Mouse (Mus musculus): ENCODE results near the gene D7Ertd443e. TPM values are rescaled to one million over a fixed set of nuclear protein-coding genes. Genes with fewer than 3 reads are reported as not detected.

D7Ertd443e gene
- polyA plus RNA-seq, 1 experiment from 2014 or later: 0.05 TPM

GRCm38 (mm10) chr7:134238863-134239262 is 146.6 kb downstream of the D7Ertd443e start:
- Histone ChIP-seq H3K27me3 (no peaks in the 10 kb centered on the region), H3K4me2 (no peak overlapping the region), H3K4me1 (no peaks in the 10 kb centered on the region), H3K9me3 (replicated peaks) (no peaks in the 10 kb centered on the region), H3K9ac (no peak overlapping the region), H3K36me3 (ENCODE audit: poor library complexity, severe bottlenecking) (no peaks in the 10 kb centered on the region), H3K4me3 (no peak overlapping the region), H3K27ac (no peak overlapping the region)
- WGBS: 92% methylated on average over 3 of the region's 3 CpGs
- ATAC-seq: no peak

GRCm38 (mm10) chr7:134237356-134237755 is 148.1 kb downstream of the D7Ertd443e start:
- Histone ChIP-seq H3K36me3 (ENCODE audit: poor library complexity, severe bottlenecking) (no peaks in the 10 kb centered on the region), H3K4me1 (no peaks in the 10 kb centered on the region), H3K27me3 (no peaks in the 10 kb centered on the region), H3K9me3 (replicated peaks) (no peaks in the 10 kb centered on the region), H3K9ac (no peak overlapping the region), H3K4me2 (no peak overlapping the region), H3K4me3 (no peak overlapping the region), H3K27ac (no peak overlapping the region)
- WGBS: 84% methylated on average over 2 of the region's 2 CpGs
- ATAC-seq: no peak

GRCm38 (mm10) chr7:134236727-134237126 is 148.7 kb downstream of the D7Ertd443e start:
- no peak overlapping the region for H3K9ac ChIP-seq
- no peak overlapping the region for H3K4me2 ChIP-seq
- no peaks in the 10 kb centered on the region for H3K36me3 ChIP-seq (ENCODE audit: poor library complexity, severe bottlenecking)
- no peaks in the 10 kb centered on the region for H3K4me1 ChIP-seq
- H3K27me3 ChIP-seq: no peaks in the 10 kb centered on the region
- no peak overlapping the region for H3K27ac ChIP-seq
- no peak for ATAC-seq
- no peaks in the 10 kb centered on the region for H3K9me3 ChIP-seq (replicated peaks)
- no peak overlapping the region for H3K4me3 ChIP-seq

DNA sequence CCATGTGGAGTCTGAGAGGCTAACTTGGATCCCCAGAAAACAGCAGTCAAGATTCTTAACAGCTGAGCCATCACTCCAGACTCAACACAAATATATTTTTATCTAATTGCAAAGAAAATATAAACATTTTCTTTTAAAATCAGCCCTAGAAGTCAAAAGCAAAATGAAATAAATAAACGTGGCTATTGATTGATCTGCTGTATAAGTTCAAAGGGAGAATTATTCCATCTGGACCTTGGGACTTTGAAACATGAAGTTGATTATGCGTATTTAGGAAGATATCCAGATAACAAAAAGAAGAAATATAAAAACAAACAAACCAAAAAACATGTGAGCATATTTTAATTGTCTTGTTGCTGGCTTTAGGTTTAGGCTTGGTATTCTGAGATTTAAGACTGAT is 149.9 kb downstream of the D7Ertd443e start:
- H3K27me3 ChIP-seq: no peaks in the 10 kb centered on the region
- no peak for ATAC-seq
- no peaks in the 10 kb centered on the region for H3K36me3 ChIP-seq (ENCODE audit: poor library complexity, severe bottlenecking)
- WGBS: 90% methylated on average over 2 of the region's 2 CpGs
- H3K9ac ChIP-seq: no peak overlapping the region
- no peak overlapping the region for H3K27ac ChIP-seq
- H3K4me3 ChIP-seq: no peak overlapping the region
- H3K9me3 ChIP-seq (replicated peaks): no peaks in the 10 kb centered on the region
- H3K4me2 ChIP-seq: no peak overlapping the region
- H3K4me1 ChIP-seq: no peaks in the 10 kb centered on the region

DNA sequence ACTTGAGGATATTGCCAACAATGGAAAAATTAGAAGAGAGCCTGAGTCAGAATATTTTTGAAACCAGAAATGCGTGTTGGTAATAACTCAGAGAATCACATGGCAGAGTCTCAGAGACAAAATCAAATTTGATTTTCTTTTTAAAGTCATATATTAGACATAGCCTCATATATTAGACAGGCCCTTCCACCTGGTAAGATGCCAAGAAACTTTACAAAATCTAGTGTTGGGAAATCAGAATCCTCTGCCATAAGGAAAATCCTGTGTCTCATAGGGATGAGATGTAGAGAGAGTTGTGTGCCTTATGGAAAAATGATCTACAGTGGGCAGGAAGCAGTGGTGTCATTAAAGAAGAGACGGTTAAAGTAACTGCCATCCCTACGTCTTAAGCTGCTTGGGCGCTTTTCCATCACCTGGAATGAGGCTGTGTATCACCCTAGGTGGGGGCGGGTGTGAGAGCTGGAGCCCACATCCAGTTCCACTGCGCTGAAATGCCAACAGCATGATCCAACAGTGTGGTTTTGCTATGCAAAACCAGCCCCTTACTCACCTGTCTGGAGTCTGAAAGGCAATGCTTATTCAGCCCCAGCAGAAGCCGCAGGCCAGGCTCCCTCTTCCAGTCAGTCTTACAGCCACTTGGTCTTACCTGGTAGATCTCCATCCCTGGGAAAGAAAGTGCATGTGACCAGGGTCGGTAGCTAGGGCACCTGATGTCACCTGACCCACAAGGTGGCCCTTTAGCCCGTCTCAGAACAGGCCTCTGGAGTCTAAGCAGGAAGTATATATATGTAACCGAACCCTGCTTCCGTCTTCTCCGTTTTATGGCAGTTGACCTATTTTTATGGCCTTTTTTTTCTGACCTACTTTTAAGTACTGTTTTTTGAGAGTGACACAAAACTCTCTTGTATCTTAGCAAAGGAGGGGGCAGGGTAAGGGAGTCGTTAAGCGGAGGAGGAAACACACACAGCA is 153.8 kb downstream of the D7Ertd443e start, which contains the start of gene Adam12:
TSS of gene Adam12 (minus strand) at position 769 of the 969 bp plus-strand sequence.
- H3K4me2 ChIP-seq: no peak within 1 kb of the TSS
- WGBS: 74% methylated on average over 14 of the region's 14 CpGs
- H3K4me1 ChIP-seq: peaks cover 5% of the 10 kb centered on the region; the same call in 1 of the 2 replicates
- H3K27ac ChIP-seq: no peak within 1 kb of the TSS
- no peaks in the 10 kb centered on the region for H3K27me3 ChIP-seq
- no peaks in the 10 kb centered on the region for H3K36me3 ChIP-seq (ENCODE audit: poor library complexity, severe bottlenecking)
- ATAC-seq: no peak
- H3K9me3 ChIP-seq (replicated peaks): no peaks in the 10 kb centered on the region
- H3K9ac ChIP-seq: no peak within 1 kb of the TSS
- no peak within 1 kb of the TSS for H3K4me3 ChIP-seq

- Histone ChIP-seq H3K9ac (no peak overlapping the region), H3K4me2 (no peak overlapping the region), H3K9me3 (replicated peaks) (no peaks in the 10 kb centered on the region), H3K4me1 (peaks cover 5% of the 10 kb centered on the region; the same call in 1 of the 2 replicates), H3K36me3 (ENCODE audit: poor library complexity, severe bottlenecking) (no peaks in the 10 kb centered on the region), H3K27me3 (peaks cover 8% of the 10 kb centered on the region), H3K27ac (no peak overlapping the region), H3K4me3 (no peak overlapping the region)
- 89% methylated on average over 3 of the region's 3 CpGs for WGBS
- ATAC-seq: no peak
Measured at GRCm38 (mm10) chr7:134230708-134231107, 154.8 kb downstream of the D7Ertd443e start.

DNA sequence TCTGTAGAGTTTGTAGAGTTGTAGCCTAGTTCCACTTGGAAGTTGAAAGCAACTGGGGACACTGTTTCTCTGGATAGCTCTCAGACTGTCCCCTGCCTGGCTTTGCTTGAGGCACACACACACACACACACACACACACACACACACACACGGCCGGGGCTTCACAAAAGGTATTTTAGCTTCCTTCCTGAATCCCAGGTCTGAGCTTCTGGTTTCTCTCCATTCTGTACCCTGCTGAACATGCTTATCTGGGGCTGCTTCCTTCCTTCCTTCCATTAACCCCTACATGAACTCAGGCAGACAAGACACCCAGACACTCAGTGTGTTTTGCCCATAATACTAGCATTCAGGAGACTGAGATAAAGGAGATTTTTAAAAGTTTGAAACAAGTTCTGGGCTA is 155.6 kb downstream of the D7Ertd443e start:
- Histone ChIP-seq H3K9me3 (replicated peaks) (no peaks in the 10 kb centered on the region), H3K9ac (no peak overlapping the region), H3K27ac (no peak overlapping the region), H3K27me3 (peaks cover 11% of the 10 kb centered on the region), H3K4me2 (no peak overlapping the region), H3K4me1 (peaks cover 12% of the 10 kb centered on the region; the same call in 1 of the 2 replicates), H3K36me3 (ENCODE audit: poor library complexity, severe bottlenecking) (no peaks in the 10 kb centered on the region), H3K4me3 (no peak overlapping the region)
- WGBS: 85% methylated on average over 2 of the region's 2 CpGs
- ATAC-seq: no peak

DNA sequence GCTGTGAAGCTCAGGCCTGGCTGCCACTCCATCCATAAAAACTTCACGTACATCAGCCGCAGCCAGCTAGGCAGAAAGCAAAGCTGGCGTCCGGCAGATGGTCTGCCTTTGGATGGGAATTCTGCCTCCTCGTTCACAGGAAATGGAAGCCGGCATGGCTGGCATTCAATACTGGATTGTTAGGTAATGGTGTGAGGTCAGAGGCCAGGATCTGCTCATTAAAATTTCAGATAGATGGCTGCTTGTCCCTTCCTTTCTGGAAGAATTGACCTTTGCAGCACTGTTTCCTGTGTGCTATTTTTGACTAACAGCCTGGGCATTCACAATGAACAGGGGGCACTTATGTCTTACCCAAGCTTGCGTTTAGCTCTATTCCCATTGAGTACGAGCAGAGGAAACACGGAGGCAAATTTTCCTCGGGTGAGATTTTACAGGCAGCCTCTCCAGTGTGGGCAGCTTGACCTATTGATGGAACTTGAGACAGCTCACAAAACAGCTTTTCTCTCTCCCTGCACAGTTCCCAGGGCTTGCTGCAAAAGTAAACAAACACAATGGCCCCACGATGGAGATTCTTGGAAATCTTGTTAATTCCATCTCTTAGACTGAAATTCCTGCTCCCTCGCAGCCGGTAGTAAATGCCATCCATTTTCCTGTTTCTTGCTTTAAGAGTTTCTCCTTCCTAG is 157.5 kb downstream of the D7Ertd443e start:
- Histone ChIP-seq H3K4me3 (no peak overlapping the region), H3K27ac (no peak overlapping the region), H3K9me3 (replicated peaks) (no peaks in the 10 kb centered on the region), H3K4me2 (no peak overlapping the region), H3K27me3 (peaks cover 19% of the 10 kb centered on the region), H3K4me1 (peaks cover 20% of the 10 kb centered on the region), H3K9ac (no peak overlapping the region), H3K36me3 (ENCODE audit: poor library complexity, severe bottlenecking) (no peaks in the 10 kb centered on the region)
- no peak for ATAC-seq
- WGBS: 31% methylated on average over 13 of the region's 13 CpGs

GRCm38 (mm10) chr7:134227101-134227500 is 158.4 kb downstream of the D7Ertd443e start:
- Histone ChIP-seq H3K4me1 (peaks cover 20% of the 10 kb centered on the region), H3K4me3 (no peak overlapping the region), H3K27ac (no peak overlapping the region), H3K27me3 (peaks cover 19% of the 10 kb centered on the region), H3K36me3 (ENCODE audit: poor library complexity, severe bottlenecking) (no peaks in the 10 kb centered on the region), H3K9me3 (replicated peaks) (no peaks in the 10 kb centered on the region), H3K4me2 (no peak overlapping the region), H3K9ac (no peak overlapping the region)
- ATAC-seq: no peak
- 86% methylated on average over 4 of the region's 4 CpGs for WGBS

DNA sequence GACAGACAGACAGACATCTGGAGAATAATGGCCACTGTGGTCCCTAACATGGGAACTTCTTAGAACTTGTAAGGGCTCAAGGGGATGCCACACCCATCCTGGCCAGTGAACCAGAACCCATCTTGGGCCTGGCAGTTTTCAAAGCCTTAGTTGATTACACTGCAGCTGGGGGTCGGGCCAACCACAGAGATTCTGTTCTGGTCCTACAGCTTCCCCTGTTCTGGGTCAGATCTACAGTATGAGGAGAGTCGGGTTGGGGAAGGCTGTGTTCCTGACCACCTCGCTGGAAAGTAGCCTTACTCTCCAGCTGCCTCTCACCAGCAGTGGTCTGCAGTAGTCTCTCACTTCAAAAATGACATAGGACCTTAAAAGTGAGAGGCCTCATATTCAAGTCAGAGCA is 159.2 kb downstream of the D7Ertd443e start:
- H3K9me3 ChIP-seq (replicated peaks): no peaks in the 10 kb centered on the region
- no peaks in the 10 kb centered on the region for H3K36me3 ChIP-seq (ENCODE audit: poor library complexity, severe bottlenecking)
- no peak overlapping the region for H3K27ac ChIP-seq
- H3K4me2 ChIP-seq: no peak overlapping the region
- WGBS: 79% methylated on average over 3 of the region's 3 CpGs
- ATAC-seq: no peak
- no peak overlapping the region for H3K4me3 ChIP-seq
- peaks cover 20% of the 10 kb centered on the region for H3K4me1 ChIP-seq
- H3K27me3 ChIP-seq: peaks cover 19% of the 10 kb centered on the region
- H3K9ac ChIP-seq: no peak overlapping the region

- whole genome bisulfite sequencing: under 1% methylated on average over 86 of the region's 90 CpGs
- H3K4me1 ChIP-seq: peaks cover 20% of the 10 kb centered on the region
- ATAC-seq: peak; percentile 72
Measured at GRCm38 (mm10) chr7:134224741-134225612, 160.5 kb downstream of the D7Ertd443e start.

More at GRCm38 (mm10) chr7:134224741-134225612, 160.5 kb downstream of the D7Ertd443e start:
- H3K9me3 ChIP-seq (replicated peaks): no peaks in the 10 kb centered on the region
- H3K27me3 ChIP-seq: peaks cover 19% of the 10 kb centered on the region
- peak overlapping the region; percentile 67 for H3K4me3 ChIP-seq
- peak overlapping the region; percentile 73 for H3K9ac ChIP-seq
- H3K27ac ChIP-seq: no peak overlapping the region
- no peaks in the 10 kb centered on the region for H3K36me3 ChIP-seq (ENCODE audit: poor library complexity, severe bottlenecking)
- H3K4me2 ChIP-seq: peak overlapping the region; percentile 94
